ENCODE assay signal across 14 mouse cellular contexts in the genomic region with DNA sequence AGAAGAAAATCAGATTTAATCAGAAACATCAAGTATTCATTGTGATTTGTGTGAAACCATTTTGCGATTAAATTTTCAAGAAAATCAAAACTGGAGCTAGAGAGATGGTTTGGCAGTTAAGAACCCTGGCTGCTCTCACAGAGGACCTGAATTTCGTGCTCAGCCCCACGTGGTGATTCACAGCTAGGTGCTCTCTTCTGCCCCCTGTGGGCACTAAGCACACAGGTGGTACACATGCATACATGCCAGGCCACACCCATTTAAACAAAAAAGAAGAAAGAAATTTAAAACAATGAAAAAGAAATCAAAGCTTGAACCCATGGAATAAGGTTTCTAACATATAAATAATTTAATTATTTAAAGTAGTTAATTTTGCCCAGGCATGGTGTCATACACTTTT. TPM values are rescaled to one million over a fixed set of nuclear protein-coding genes. Genes with fewer than 3 reads are reported as not detected.
A peak's percentile ranks its signal among the peaks of the same experiment; 100 is the strongest.
DNase-seq lines count a peak whose midpoint lies in the region; ATAC-seq and TF ChIP-seq lines count a peak whose summit lies in the region.
"Had no signal": no experiment of that assay in that cellular context is flagged by ENCODE, and none has a peak within 500 bp of the region (broad histone marks: within the 10 kb centered on the region; RNA-seq: fewer than 3 reads in every experiment).

No protein-coding gene starts in this region.

- peak; percentile 28 for TF ChIP-seq CTCF in forebrain, postnatal 0 days (IDR thresholded peaks at IDR 0.05; ENCODE audit: low read depth)
- TF ChIP-seq CTCF in liver, postnatal 0 days (IDR thresholded peaks at IDR 0.05; ENCODE audit: low read depth) = peak; percentile 26
- TF ChIP-seq CTCF in C2C12 (IDR thresholded peaks at IDR 0.05; ENCODE audit: control insufficient read depth, insufficient read depth, insufficient read length) = no peak
- 0 out of 2 replicates have a peak, but pooled peaks have one; percentile 13 for TF ChIP-seq CTCF in bone marrow, adult 2 months (IDR thresholded peaks at IDR 0.05; ENCODE audit: control insufficient read depth, insufficient read depth, low read length)

- H3K79me3 ChIP-seq in C2C12 (ENCODE audit: low read depth) = no peaks in the 10 kb centered on the region

- TF ChIP-seq POLR2A in bone marrow, adult 2 months (IDR thresholded peaks at IDR 0.05; ENCODE audit: borderline replicate concordance, control insufficient read depth, low read depth, low read length) = no peak

- DNase-seq in forebrain, postnatal 0 days = no peak
- DNase-seq in liver, postnatal 0 days = no peak
- DNase-seq in liver = no peak
- no peak for DNase-seq in kidney, postnatal 14 days
- no peak for DNase-seq in thymus, postnatal 25 days
- DNase-seq: heart, postnatal 4 days; kidney, adult 8-10 months had no signal

- no peaks in the 10 kb centered on the region for H3K36me3 ChIP-seq in forebrain, postnatal 0 days (ENCODE audit: insufficient read depth)
- H3K36me3 ChIP-seq in forebrain, embryonic 12.5 days (replicated peaks) = no peaks in the 10 kb centered on the region
- no peaks in the 10 kb centered on the region for H3K36me3 ChIP-seq in liver, postnatal 0 days (replicated peaks; ENCODE audit: insufficient read depth, low read length)
- no peaks in the 10 kb centered on the region for H3K36me3 ChIP-seq in C2C12 (ENCODE audit: control insufficient read depth, insufficient read depth)
- H3K36me3 ChIP-seq: embryonic facial prominence, embryonic 15.5 days; limb, embryonic 13.5 days had no signal

- no peak overlapping the region for H3K9ac ChIP-seq in forebrain, postnatal 0 days
- H3K9ac ChIP-seq in forebrain, embryonic 12.5 days = no peak overlapping the region
- no peak overlapping the region for H3K9ac ChIP-seq in liver, postnatal 0 days (replicated peaks)
- H3K9ac ChIP-seq: embryonic facial prominence, embryonic 15.5 days; limb, embryonic 13.5 days had no signal

- WGBS in forebrain, postnatal 0 days = 56% methylated on average over 3 of the region's 3 CpGs
- WGBS in forebrain, embryonic 12.5 days = 54% methylated on average over 3 of the region's 3 CpGs
- 58% methylated on average over 3 of the region's 3 CpGs for WGBS in liver, postnatal 0 days (ENCODE audit: insufficient replicate concordance)
- 56% methylated on average over 3 of the region's 3 CpGs for WGBS in bone marrow, adult 2 months

- H3K4me2 ChIP-seq in forebrain, postnatal 0 days (ENCODE audit: low read depth) = no peak overlapping the region
- H3K4me2 ChIP-seq in forebrain, embryonic 12.5 days = no peak overlapping the region
- H3K4me2 ChIP-seq in liver, postnatal 0 days (ENCODE audit: low read depth, low read length) = no peak overlapping the region
- H3K4me2 ChIP-seq: embryonic facial prominence, embryonic 15.5 days; limb, embryonic 13.5 days had no signal

- H3K27me3 ChIP-seq in forebrain, postnatal 0 days (ENCODE audit: insufficient read depth, low read length) = no peaks in the 10 kb centered on the region
- no peaks in the 10 kb centered on the region for H3K27me3 ChIP-seq in forebrain, embryonic 12.5 days
- H3K27me3 ChIP-seq in liver, postnatal 0 days (ENCODE audit: insufficient read depth, low read length) = no peaks in the 10 kb centered on the region
- no peaks in the 10 kb centered on the region for H3K27me3 ChIP-seq in C2C12 (ENCODE audit: control insufficient read depth, insufficient read depth, insufficient read length)
- H3K27me3 ChIP-seq: embryonic facial prominence, embryonic 15.5 days had no signal

- no peaks in the 10 kb centered on the region for H3K4me1 ChIP-seq in forebrain, postnatal 0 days (ENCODE audit: insufficient read depth)
- no peaks in the 10 kb centered on the region for H3K4me1 ChIP-seq in forebrain, embryonic 12.5 days
- H3K4me1 ChIP-seq in liver, postnatal 0 days (ENCODE audit: insufficient read depth) = no peaks in the 10 kb centered on the region
- no peaks in the 10 kb centered on the region for H3K4me1 ChIP-seq in bone marrow, adult 2 months (ENCODE audit: control insufficient read depth, insufficient read depth, low read length)
- H3K4me1 ChIP-seq: embryonic facial prominence, embryonic 15.5 days; limb, embryonic 13.5 days had no signal

- H3K27ac ChIP-seq in forebrain, postnatal 0 days (ENCODE audit: low read depth, low read length) = no peak overlapping the region
- H3K27ac ChIP-seq in forebrain, embryonic 12.5 days = no peak overlapping the region
- H3K27ac ChIP-seq in liver, postnatal 0 days (ENCODE audit: low read depth) = no peak overlapping the region
- no peak overlapping the region for H3K27ac ChIP-seq in bone marrow, adult 2 months (ENCODE audit: control insufficient read depth, insufficient read depth, low read depth, low read length, poor library complexity)
- H3K27ac ChIP-seq: embryonic facial prominence, embryonic 15.5 days; limb, embryonic 13.5 days had no signal

- ATAC-seq in forebrain, postnatal 0 days = no peak
- no peak for ATAC-seq in forebrain, embryonic 12.5 days (ENCODE audit: low FRiP score)
- ATAC-seq in liver, postnatal 0 days = no peak
- ATAC-seq: forebrain, embryonic 16.5 days had no signal

- TF ChIP-seq EP300 in liver, postnatal 0 days (IDR thresholded peaks at IDR 0.05; ENCODE audit: low read depth) = no peak

- H3ac ChIP-seq in C2C12 (ENCODE audit: control insufficient read depth, insufficient read length, low read depth) = no peak overlapping the region

- no peak overlapping the region for H3K4me3 ChIP-seq in forebrain, postnatal 0 days (ENCODE audit: low read depth, low read length)
- H3K4me3 ChIP-seq in forebrain, embryonic 12.5 days (replicated peaks) = no peak overlapping the region
- H3K4me3 ChIP-seq in liver, postnatal 0 days (ENCODE audit: low read depth, low read length) = no peak overlapping the region
- H3K4me3 ChIP-seq in C2C12 (ENCODE audit: insufficient read depth, poor library complexity, severe bottlenecking) = no peak overlapping the region
- no peak overlapping the region for H3K4me3 ChIP-seq in bone marrow, adult 2 months (replicated peaks; ENCODE audit: control insufficient read depth, low read depth, low read length)
- H3K4me3 ChIP-seq: embryonic facial prominence, embryonic 15.5 days; limb, embryonic 13.5 days had no signal

- H3K9me3 ChIP-seq in forebrain, postnatal 0 days (ENCODE audit: low read length) = no peaks in the 10 kb centered on the region; the same call in 1 of the 2 replicates
- no peaks in the 10 kb centered on the region for H3K9me3 ChIP-seq in forebrain, embryonic 12.5 days
- H3K9me3 ChIP-seq in liver, postnatal 0 days (ENCODE audit: low read length) = no peaks in the 10 kb centered on the region
- H3K9me3 ChIP-seq: embryonic facial prominence, embryonic 15.5 days; limb, embryonic 13.5 days had no signal

- no peaks in the 10 kb centered on the region for H3K79me2 ChIP-seq in C2C12 (ENCODE audit: control insufficient read depth, insufficient read depth)

TF ChIP-seq in C2C12, 6 proteins besides CTCF, POLR2A, EP300 and RAD21:
- TF ChIP-seq USF1 (IDR thresholded peaks at IDR 0.05; ENCODE audit: low read depth) (peak; percentile 46), MYOG (IDR thresholded peaks at IDR 0.05; ENCODE audit: control insufficient read depth, extremely low read depth, insufficient read length) (no peak), CEBPB (IDR thresholded peaks at IDR 0.05; ENCODE audit: low read depth) (no peak)
TF ChIP-seq in C2C12: peak in this region for 1.

RNA-seq across cellular contexts. Expression of a gene that starts 15.7 kb away (rescaled TPM):
- 5.6 and 5.9 TPM in 2 replicates for total RNA-seq in forebrain, postnatal 0 days (2014; rRNA removed)
- polyA plus RNA-seq in forebrain, postnatal 0 days (2015; fragmentation: Nextera tagmentation; extraction: Ambion mirVana) = 0.93 and 1.6 TPM in 2 replicates
- 1.9 and 2.1 TPM in 2 replicates for polyA plus RNA-seq in forebrain, embryonic 12.5 days (2016; fragmentation: Nextera tagmentation; extraction: Ambion mirVana)
- 0.62 and 0.85 TPM in 2 replicates for polyA plus RNA-seq in liver, postnatal 0 days (2015; fragmentation: Nextera tagmentation; extraction: Ambion mirVana)
- 1.4 TPM for polyA plus RNA-seq in C2C12 (2012; fragmentation: generic; extraction: Trizol)
- polyA plus RNA-seq in bone marrow, adult 2 months (2011; ENCODE audit: insufficient read depth, insufficient read length, low replicate concordance, missing spikeins) = 0.45 and 0.59 TPM in 2 replicates
- total RNA-seq: granulocyte monocyte progenitor cell, adult 5-6 weeks had no signal
